Mouse (Mus musculus) urinary bladder, postnatal 0 days (tissue): ENCODE data around the gene Cd101. TPM values are rescaled to one million over a fixed set of nuclear protein-coding genes. Genes with fewer than 3 reads are reported as not detected.

Experiments used
- polyA plus RNA-seq: library from polyadenylated mRNA; unstranded; fragments of >200 nt; fragmentation: Nextera tagmentation; extraction: Ambion mirVana; gene quantifications from 2 replicates; pipeline ENCODE4 v1.2.1, GENCODE M21; 2015

The Cd101 gene
- 1.1 TPM in 1 of 2 replicates, not detected in the other for polyA plus RNA-seq

GRCm38 (mm10) chr3:101029339-101029738, at the start of gene Cd101:
TSS of gene Cd101 (minus strand) at chr3:101029556.

GRCm38 (mm10) chr3:100969176-100969917, 60.0 kb downstream of the Cd101 start, which contains the start of gene Ttf2:
TSS of gene Ttf2 (minus strand) at chr3:100969663.

Other genes with a start within 250 kb of the Cd101 start
- 1.3 and 2.2 TPM in 2 replicates for gene Vtcn1, start 204.1 kb downstream of the Cd101 start, polyA plus RNA-seq
- 3.7 and 4.1 TPM in 2 replicates for gene Trim45, start 107.4 kb downstream of the Cd101 start, polyA plus RNA-seq
- 3.9 and 5.1 TPM in 2 replicates for gene Ttf2, start 59.9 kb downstream of the Cd101 start, polyA plus RNA-seq
- gene Ptgfrn, start 80.7 kb upstream of the Cd101 start, polyA plus RNA-seq: 8.0 and 9.0 TPM in 2 replicates